Mouse (Mus musculus) liver, postnatal 0 days (tissue): Measurements from ENCODE around the gene Gm48552.

Source experiments
- CTCF ChIP-seq: sonication (generic); IDR thresholded peaks from 2 replicates; pipeline ENCODE4 v1.5.1; 2016; ENCODE audit warnings: antibody characterized with exemption, low read depth
- EP300 ChIP-seq: IDR thresholded peaks from 2 replicates; pipeline ENCODE4 v1.6.1; 2016; ENCODE audit warnings: antibody characterized with exemption, low read depth, mild to moderate bottlenecking

DNA sequence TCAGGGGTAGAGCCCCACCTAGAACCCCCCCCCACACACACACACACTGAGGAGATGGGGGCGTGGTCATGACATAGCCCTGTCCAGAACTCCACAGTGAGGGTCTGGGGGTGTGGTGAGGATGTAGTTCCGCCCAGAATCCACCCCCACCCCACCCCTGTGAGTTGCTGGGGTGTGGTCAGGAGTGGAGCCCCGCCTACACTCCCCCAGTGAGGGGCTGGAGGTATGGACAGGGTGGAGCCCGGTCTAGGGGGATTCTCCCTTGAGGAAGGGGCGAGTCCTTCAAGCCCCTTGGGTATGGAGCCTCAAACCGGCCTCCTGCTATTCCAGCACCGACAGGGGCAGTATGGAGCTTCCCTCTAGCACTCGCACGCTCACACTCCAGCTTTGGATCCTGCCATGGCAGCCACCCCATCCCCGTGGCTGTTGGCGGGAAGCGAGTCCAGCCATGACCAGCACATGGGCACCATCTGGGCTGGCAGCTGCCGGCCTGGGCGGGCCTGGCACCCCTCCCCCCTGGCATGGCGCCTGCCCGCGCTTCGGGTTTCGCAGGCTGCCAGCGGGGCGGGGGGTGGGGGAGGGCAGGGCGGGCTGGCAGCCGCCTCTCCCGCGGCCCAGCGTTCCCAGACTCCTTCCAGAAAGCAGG lies 27.9 kb downstream of the Gm48552 start:
- TF ChIP-seq CTCF (peak; percentile 63), EP300 (no peak)
